Mouse (Mus musculus): Measurements from ENCODE around the gene Fancc. TPM values are rescaled to one million over a fixed set of nuclear protein-coding genes. Genes with fewer than 3 reads are reported as not detected.

Gene Fancc
- polyA plus RNA-seq, 1 experiment, result 18.4 TPM

- H3K27ac ChIP-seq (ENCODE audit: insufficient read depth, low read length), result no peak overlapping the region
- H3K4me1 ChIP-seq (ENCODE audit: control insufficient read depth, insufficient read depth, low read length), result peaks cover 23% of the 10 kb centered on the region
- 80% methylated on average over 10 of the region's 10 CpGs for WGBS
- TF ChIP-seq POLR2A (IDR thresholded peaks at IDR 0.05; ENCODE audit: borderline replicate concordance, insufficient read depth, low read length), result no peak
- TF ChIP-seq CTCF (IDR thresholded peaks at IDR 0.05; ENCODE audit: borderline replicate concordance, insufficient read depth, low read depth, low read length), result no peak
- no peak for DNase-seq
- no peak overlapping the region for H3K4me3 ChIP-seq (replicated peaks; ENCODE audit: insufficient read depth, low read depth, low read length)
- no peaks in the 10 kb centered on the region for H3K27me3 ChIP-seq (ENCODE audit: control insufficient read depth, insufficient read depth, low read length)
Measured at GRCm38 (mm10) chr13:63248318-63248717, 248.8 kb downstream of the Fancc start.

GRCm38 (mm10) chr13:63247631-63248030 is 249.4 kb downstream of the Fancc start:
- Histone ChIP-seq H3K4me3 (replicated peaks; ENCODE audit: insufficient read depth, low read depth, low read length) (no peak overlapping the region), H3K4me1 (ENCODE audit: control insufficient read depth, insufficient read depth, low read length) (peaks cover 23% of the 10 kb centered on the region), H3K27ac (ENCODE audit: insufficient read depth, low read length) (no peak overlapping the region), H3K27me3 (ENCODE audit: control insufficient read depth, insufficient read depth, low read length) (no peaks in the 10 kb centered on the region)
- WGBS, result 95% methylated on average over 11 of the region's 11 CpGs
- no peak for TF ChIP-seq POLR2A (IDR thresholded peaks at IDR 0.05; ENCODE audit: borderline replicate concordance, insufficient read depth, low read length)
- DNase-seq, result no peak

GRCm38 (mm10) chr13:63247041-63247440 is 250.0 kb downstream of the Fancc start:
- TF ChIP-seq POLR2A (IDR thresholded peaks at IDR 0.05; ENCODE audit: borderline replicate concordance, insufficient read depth, low read length) (no peak), CTCF (IDR thresholded peaks at IDR 0.05; ENCODE audit: borderline replicate concordance, insufficient read depth, low read depth, low read length) (no peak)
- WGBS, result 83% methylated on average over 7 of the region's 7 CpGs
- Histone ChIP-seq H3K4me3 (replicated peaks; ENCODE audit: insufficient read depth, low read depth, low read length) (no peak overlapping the region), H3K27ac (ENCODE audit: insufficient read depth, low read length) (no peak overlapping the region), H3K4me1 (ENCODE audit: control insufficient read depth, insufficient read depth, low read length) (peaks cover 29% of the 10 kb centered on the region), H3K27me3 (ENCODE audit: control insufficient read depth, insufficient read depth, low read length) (no peaks in the 10 kb centered on the region)
- DNase-seq, result no peak

GRCm38 (mm10) chr13:63246332-63246940 is 250.6 kb downstream of the Fancc start:
- peaks cover 35% of the 10 kb centered on the region for H3K4me1 ChIP-seq (ENCODE audit: control insufficient read depth, insufficient read depth, low read length)

GRCm38 (mm10) chr13:63245812-63246211 is 251.3 kb downstream of the Fancc start:
- Histone ChIP-seq H3K4me3 (replicated peaks; ENCODE audit: insufficient read depth, low read depth, low read length) (no peak overlapping the region), H3K4me1 (ENCODE audit: control insufficient read depth, insufficient read depth, low read length) (peaks cover 30% of the 10 kb centered on the region), H3K27me3 (ENCODE audit: control insufficient read depth, insufficient read depth, low read length) (no peaks in the 10 kb centered on the region), H3K27ac (ENCODE audit: insufficient read depth, low read length) (no peak overlapping the region)
- no peak for DNase-seq
- 32% methylated on average over 4 of the region's 4 CpGs for WGBS
- TF ChIP-seq POLR2A (IDR thresholded peaks at IDR 0.05; ENCODE audit: borderline replicate concordance, insufficient read depth, low read length) (no peak), CTCF (IDR thresholded peaks at IDR 0.05; ENCODE audit: borderline replicate concordance, insufficient read depth, low read depth, low read length) (no peak)

More at GRCm38 (mm10) chr13:63246332-63246940, 250.6 kb downstream of the Fancc start:
- DNase-seq, result no peak
- WGBS, result 80% methylated on average over 12 of the region's 12 CpGs
- Histone ChIP-seq H3K27me3 (ENCODE audit: control insufficient read depth, insufficient read depth, low read length) (no peaks in the 10 kb centered on the region), H3K4me3 (replicated peaks; ENCODE audit: insufficient read depth, low read depth, low read length) (no peak overlapping the region), H3K27ac (ENCODE audit: insufficient read depth, low read length) (no peak overlapping the region)
- no peak for TF ChIP-seq CTCF (IDR thresholded peaks at IDR 0.05; ENCODE audit: borderline replicate concordance, insufficient read depth, low read depth, low read length)
- TF ChIP-seq POLR2A (IDR thresholded peaks at IDR 0.05; ENCODE audit: borderline replicate concordance, insufficient read depth, low read length), result no peak

GRCm38 (mm10) chr13:63245218-63245617 is 251.9 kb downstream of the Fancc start:
- Histone ChIP-seq H3K27me3 (ENCODE audit: control insufficient read depth, insufficient read depth, low read length) (no peaks in the 10 kb centered on the region), H3K4me1 (ENCODE audit: control insufficient read depth, insufficient read depth, low read length) (peaks cover 26% of the 10 kb centered on the region), H3K27ac (ENCODE audit: insufficient read depth, low read length) (no peak overlapping the region), H3K4me3 (replicated peaks; ENCODE audit: insufficient read depth, low read depth, low read length) (no peak overlapping the region)
- DNase-seq, result no peak
- TF ChIP-seq POLR2A (IDR thresholded peaks at IDR 0.05; ENCODE audit: borderline replicate concordance, insufficient read depth, low read length) (no peak), CTCF (IDR thresholded peaks at IDR 0.05; ENCODE audit: borderline replicate concordance, insufficient read depth, low read depth, low read length) (no peak)
- 79% methylated on average over 9 of the region's 9 CpGs for WGBS

- TF ChIP-seq CTCF (IDR thresholded peaks at IDR 0.05; ENCODE audit: borderline replicate concordance, insufficient read depth, low read depth, low read length) (no peak), POLR2A (IDR thresholded peaks at IDR 0.05; ENCODE audit: borderline replicate concordance, insufficient read depth, low read length) (no peak)
- peaks cover 25% of the 10 kb centered on the region for H3K4me1 ChIP-seq (ENCODE audit: control insufficient read depth, insufficient read depth, low read length)
- DNase-seq, result no peak
- no peak overlapping the region for H3K4me3 ChIP-seq (replicated peaks; ENCODE audit: insufficient read depth, low read depth, low read length)
- 82% methylated on average over 3 of the region's 3 CpGs for WGBS
- no peak overlapping the region for H3K27ac ChIP-seq (ENCODE audit: insufficient read depth, low read length)
- no peaks in the 10 kb centered on the region for H3K27me3 ChIP-seq (ENCODE audit: control insufficient read depth, insufficient read depth, low read length)
Measured at GRCm38 (mm10) chr13:63244425-63244824, 252.7 kb downstream of the Fancc start.

- TF ChIP-seq POLR2A (IDR thresholded peaks at IDR 0.05; ENCODE audit: borderline replicate concordance, insufficient read depth, low read length) (no peak), CTCF (IDR thresholded peaks at IDR 0.05; ENCODE audit: borderline replicate concordance, insufficient read depth, low read depth, low read length) (no peak)
- peak; percentile 49 to 66 for DNase-seq
- Histone ChIP-seq H3K27ac (ENCODE audit: insufficient read depth, low read length) (0 out of 2 replicates have a peak overlapping the region, but pooled peaks have one; percentile 34), H3K4me1 (ENCODE audit: control insufficient read depth, insufficient read depth, low read length) (peaks cover 24% of the 10 kb centered on the region), H3K27me3 (ENCODE audit: control insufficient read depth, insufficient read depth, low read length) (no peaks in the 10 kb centered on the region), H3K4me3 (replicated peaks; ENCODE audit: insufficient read depth, low read depth, low read length) (peak overlapping the region; percentile 30)
- WGBS, result 52% methylated on average over 5 of the region's 5 CpGs
Measured at GRCm38 (mm10) chr13:63243586-63243985, 253.5 kb downstream of the Fancc start.
